Mouse (Mus musculus): ENCODE measurements around the gene Psmc2. TPM values are rescaled to one million over a fixed set of nuclear protein-coding genes. Genes with fewer than 3 reads are reported as not detected.

Gene Psmc2
- polyA plus RNA-seq, 1 experiment from 2014 or later: 180 TPM

GRCm38 (mm10) chr5:21813994-21814393 is 28.9 kb downstream of the Psmc2 start:
- Histone ChIP-seq H3K4me2 (no peak overlapping the region), H3K4me1 (replicated peaks) (no peaks in the 10 kb centered on the region), H3K36me3 (no peaks in the 10 kb centered on the region), H3K27ac (replicated peaks) (no peak overlapping the region), H3K27me3 (no peaks in the 10 kb centered on the region), H3K9me3 (no peaks in the 10 kb centered on the region), H3K4me3 (no peak overlapping the region), H3K9ac (no peak overlapping the region)
- WGBS: 48% methylated on average over 1 of the region's 1 CpGs
- ATAC-seq (ENCODE audit: low FRiP score, low read depth): no peak

GRCm38 (mm10) chr5:21826370-21826769 is 41.3 kb downstream of the Psmc2 start:
- ATAC-seq (ENCODE audit: low FRiP score, low read depth): no peak
- WGBS: 20% methylated on average over 7 of the region's 7 CpGs
- no peaks in the 10 kb centered on the region for H3K36me3 ChIP-seq
- H3K4me1 ChIP-seq (replicated peaks): no peaks in the 10 kb centered on the region
- no peaks in the 10 kb centered on the region for H3K9me3 ChIP-seq
- no peak overlapping the region for H3K27ac ChIP-seq (replicated peaks)
- no peak overlapping the region for H3K9ac ChIP-seq
- no peak overlapping the region for H3K4me2 ChIP-seq
- H3K27me3 ChIP-seq: no peaks in the 10 kb centered on the region
- no peak overlapping the region for H3K4me3 ChIP-seq

GRCm38 (mm10) chr5:21827643-21828042 is 42.6 kb downstream of the Psmc2 start:
- no peak overlapping the region for H3K4me3 ChIP-seq
- no peak overlapping the region for H3K9ac ChIP-seq
- no peaks in the 10 kb centered on the region for H3K36me3 ChIP-seq
- no peak overlapping the region for H3K27ac ChIP-seq (replicated peaks)
- ATAC-seq (ENCODE audit: low FRiP score, low read depth): no peak
- H3K9me3 ChIP-seq: no peaks in the 10 kb centered on the region
- no peaks in the 10 kb centered on the region for H3K27me3 ChIP-seq
- WGBS: 26% methylated on average over 6 of the region's 6 CpGs
- H3K4me2 ChIP-seq: no peak overlapping the region
- H3K4me1 ChIP-seq (replicated peaks): no peaks in the 10 kb centered on the region

GRCm38 (mm10) chr5:21828855-21829254 is 43.8 kb downstream of the Psmc2 start:
- Histone ChIP-seq H3K4me1 (replicated peaks) (no peaks in the 10 kb centered on the region), H3K4me2 (no peak overlapping the region), H3K27ac (replicated peaks) (no peak overlapping the region), H3K27me3 (no peaks in the 10 kb centered on the region), H3K9ac (no peak overlapping the region), H3K36me3 (no peaks in the 10 kb centered on the region), H3K4me3 (no peak overlapping the region), H3K9me3 (no peaks in the 10 kb centered on the region)
- 65% methylated on average over 4 of the region's 4 CpGs for WGBS
- no peak for ATAC-seq (ENCODE audit: low FRiP score, low read depth)

GRCm38 (mm10) chr5:21831761-21832160 is 46.7 kb downstream of the Psmc2 start:
- H3K4me3 ChIP-seq: no peak overlapping the region
- no peak overlapping the region for H3K4me2 ChIP-seq
- H3K27ac ChIP-seq (replicated peaks): no peak overlapping the region
- no peak overlapping the region for H3K9ac ChIP-seq
- H3K9me3 ChIP-seq: no peaks in the 10 kb centered on the region
- no peaks in the 10 kb centered on the region for H3K36me3 ChIP-seq
- no peaks in the 10 kb centered on the region for H3K4me1 ChIP-seq (replicated peaks)
- 78% methylated on average over 3 of the region's 3 CpGs for WGBS
- no peak for ATAC-seq (ENCODE audit: low FRiP score, low read depth)
- no peaks in the 10 kb centered on the region for H3K27me3 ChIP-seq

- 75% methylated on average over 4 of the region's 4 CpGs for WGBS
Measured at GRCm38 (mm10) chr5:21844676-21845075, 59.6 kb downstream of the Psmc2 start.

GRCm38 (mm10) chr5:21846616-21847290 is 61.7 kb downstream of the Psmc2 start:
- no peak overlapping the region for H3K9ac ChIP-seq
- H3K4me3 ChIP-seq: no peak overlapping the region
- no peaks in the 10 kb centered on the region for H3K36me3 ChIP-seq
- no peak for ATAC-seq (ENCODE audit: low FRiP score, low read depth)
- H3K27ac ChIP-seq (replicated peaks): no peak overlapping the region
- no peaks in the 10 kb centered on the region for H3K9me3 ChIP-seq
- H3K4me2 ChIP-seq: no peak overlapping the region
- H3K4me1 ChIP-seq (replicated peaks): no peaks in the 10 kb centered on the region
- 88% methylated on average over 20 of the region's 20 CpGs for WGBS
- no peaks in the 10 kb centered on the region for H3K27me3 ChIP-seq

More at GRCm38 (mm10) chr5:21844676-21845075, 59.6 kb downstream of the Psmc2 start:
- Histone ChIP-seq H3K27ac (replicated peaks) (no peak overlapping the region), H3K36me3 (no peaks in the 10 kb centered on the region), H3K4me2 (no peak overlapping the region), H3K27me3 (no peaks in the 10 kb centered on the region), H3K4me3 (no peak overlapping the region), H3K4me1 (replicated peaks) (no peaks in the 10 kb centered on the region), H3K9ac (no peak overlapping the region), H3K9me3 (no peaks in the 10 kb centered on the region)
- ATAC-seq (ENCODE audit: low FRiP score, low read depth): no peak

- WGBS: 82% methylated on average over 6 of the region's 6 CpGs
- ATAC-seq (ENCODE audit: low FRiP score, low read depth): no peak
- H3K27ac ChIP-seq (replicated peaks): no peak overlapping the region
- H3K4me2 ChIP-seq: no peak overlapping the region
- no peaks in the 10 kb centered on the region for H3K9me3 ChIP-seq
- no peaks in the 10 kb centered on the region for H3K4me1 ChIP-seq (replicated peaks)
- H3K9ac ChIP-seq: no peak overlapping the region
- no peak overlapping the region for H3K4me3 ChIP-seq
- no peaks in the 10 kb centered on the region for H3K36me3 ChIP-seq
- no peaks in the 10 kb centered on the region for H3K27me3 ChIP-seq
Measured at GRCm38 (mm10) chr5:21847438-21847837, 62.4 kb downstream of the Psmc2 start.

GRCm38 (mm10) chr5:21851679-21852340 is 66.7 kb downstream of the Psmc2 start:
- WGBS: 43% methylated on average over 10 of the region's 10 CpGs
- Histone ChIP-seq H3K4me2 (no peak overlapping the region), H3K9ac (no peak overlapping the region), H3K27ac (replicated peaks) (no peak overlapping the region), H3K9me3 (no peaks in the 10 kb centered on the region), H3K4me1 (replicated peaks) (no peaks in the 10 kb centered on the region), H3K27me3 (no peaks in the 10 kb centered on the region), H3K36me3 (no peaks in the 10 kb centered on the region), H3K4me3 (no peak overlapping the region)
- no peak for ATAC-seq (ENCODE audit: low FRiP score, low read depth)

Other genes with a start within 250 kb of the Psmc2 start
- gene Lrrc17, start 241.7 kb upstream of the Psmc2 start, polyA plus RNA-seq (2015; fragmentation: Nextera tagmentation; extraction: Ambion mirVana): 5.7 and 7.9 TPM in 2 replicates
- 0.22 and 0.40 TPM in 2 replicates for gene Fbxl13, start 139.6 kb upstream of the Psmc2 start, polyA plus RNA-seq (2015; fragmentation: Nextera tagmentation; extraction: Ambion mirVana)
- gene Armc10, start 139.5 kb upstream of the Psmc2 start, polyA plus RNA-seq (2015; fragmentation: Nextera tagmentation; extraction: Ambion mirVana): 49.0 and 49.1 TPM in 2 replicates
- 2.5 and 2.8 TPM in 2 replicates for gene Napepld, start 83.9 kb upstream of the Psmc2 start, polyA plus RNA-seq (2015; fragmentation: Nextera tagmentation; extraction: Ambion mirVana)
- 68.7 and 71.6 TPM in 2 replicates for gene Pmpcb, start 48.1 kb upstream of the Psmc2 start, polyA plus RNA-seq (2015; fragmentation: Nextera tagmentation; extraction: Ambion mirVana)
- gene Dnajc2, start within 50 bp of the Psmc2 start, polyA plus RNA-seq (2015; fragmentation: Nextera tagmentation; extraction: Ambion mirVana): 64.1 and 69.9 TPM in 2 replicates
- gene Slc26a5, start 80.3 kb downstream of the Psmc2 start, polyA plus RNA-seq (2015; fragmentation: Nextera tagmentation; extraction: Ambion mirVana): 0.09 and 0.14 TPM in 2 replicates

Measured in hindbrain, embryonic 15.5 days (tissue).